Mouse (Mus musculus) MEL (cell line): ENCODE data around the gene Stk32b.

Experiments used
- CTCF ChIP-seq, 3 experiments: IDR thresholded peaks in 2 of 3; conservative IDR thresholded peaks in 1 of 3; 2 replicates each; pipeline ENCODE4 v1.5.1; 2011 to 2012; ENCODE audit warnings: low read length in 3 of 3, low read depth in 2 of 3, mild to moderate bottlenecking in 2 of 3, improper control_type of control experiment in 1 of 3, inconsistent platforms in 1 of 3, mixed read lengths in 1 of 3, moderate library complexity in 1 of 3; ENCODE audit not compliant: control insufficient read depth in 1 of 3, insufficient read depth in 1 of 3, poor library complexity in 1 of 3, severe bottlenecking in 1 of 3
- E2F4 ChIP-seq: IDR thresholded peaks from 2 replicates; pipeline ENCODE4 v1.6.1; 2011; ENCODE audit warnings: low read depth, low read length, improper control_type of control experiment, borderline replicate concordance
- ELF1 ChIP-seq: IDR thresholded peaks from 2 replicates; pipeline ENCODE4 v1.6.1; 2014; ENCODE audit warnings: low read depth, mild to moderate bottlenecking, inconsistent platforms, low read length, improper control_type of control experiment, moderate library complexity
- GATA1 ChIP-seq: IDR thresholded peaks from 2 replicates; pipeline ENCODE4 v1.6.1; 2011; ENCODE audit warnings: low read depth, low read length, improper control_type of control experiment
- HCFC1 ChIP-seq: IDR thresholded peaks from 2 replicates; pipeline ENCODE4 v1.6.1; 2012; ENCODE audit warnings: low read depth, mild to moderate bottlenecking, inconsistent platforms, low read length, improper control_type of control experiment, moderate library complexity
- POLR2A ChIP-seq, 2 experiments: IDR thresholded peaks; 2 replicates each; pipeline ENCODE4 v1.6.1; 2011 to 2012; ENCODE audit warnings: low read length in 2 of 2, mild to moderate bottlenecking in 2 of 2, control low read depth in 1 of 2, improper control_type of control experiment in 1 of 2, low read depth in 1 of 2, moderate library complexity in 1 of 2; ENCODE audit not compliant: control insufficient read depth in 1 of 2, insufficient read depth in 1 of 2, poor library complexity in 1 of 2
- TBP ChIP-seq: IDR thresholded peaks from 2 replicates; pipeline ENCODE4 v1.8.0; 2011; ENCODE audit warnings: low read depth, low read length, improper control_type of control experiment
- USF1 ChIP-seq: IDR thresholded peaks from 2 replicates; pipeline ENCODE4 v1.6.1; 2014; ENCODE audit warnings: low read depth, mild to moderate bottlenecking, inconsistent platforms, low read length, improper control_type of control experiment, moderate library complexity
- USF2 ChIP-seq, 2 experiments: IDR thresholded peaks; 2 replicates each; pipeline ENCODE4 v1.6.1; 2011 to 2012; ENCODE audit warnings: improper control_type of control experiment in 2 of 2, low read length in 2 of 2, borderline replicate concordance in 1 of 2, inconsistent platforms in 1 of 2, low read depth in 1 of 2, mild to moderate bottlenecking in 1 of 2; ENCODE audit not compliant: insufficient read depth in 1 of 2
- ZKSCAN1 ChIP-seq: IDR thresholded peaks from 2 replicates; pipeline ENCODE4 v1.6.1; 2012; ENCODE audit warnings: low read depth, mild to moderate bottlenecking, inconsistent platforms, low read length, improper control_type of control experiment, moderate library complexity

- TF ChIP-seq TBP (no peak), USF1 (no peak), HCFC1 (no peak), ZKSCAN1 (no peak), ELF1 (no peak), CTCF (IDR thresholded peaks at IDR 0.05 in 2 of 3, conservative IDR thresholded peaks at IDR 0.05 in 1 of 3; ENCODE audit: control insufficient read depth in 1 of 3, insufficient read depth in 1 of 3, low read depth in 2 of 3, low read length in 3 of 3, poor library complexity in 1 of 3, severe bottlenecking in 1 of 3) (no peak), E2F4 (no peak), GATA1 (no peak), POLR2A (IDR thresholded peaks at IDR 0.05; ENCODE audit: control insufficient read depth in 1 of 2, insufficient read depth in 1 of 2, low read depth in 1 of 2, low read length in 2 of 2, poor library complexity in 1 of 2) (no peak), USF2 (IDR thresholded peaks at IDR 0.05; ENCODE audit: borderline replicate concordance in 1 of 2, insufficient read depth in 1 of 2, low read depth in 1 of 2, low read length in 2 of 2) (no peak)
Observed at GRCm38 (mm10) chr5:37697286-37697685, 19.7 kb downstream of the Stk32b start.
